Mouse (Mus musculus): ENCODE data around the gene Aldh1l1.

Aldh1l1 gene

GRCm38 (mm10) chr6:90594972-90595371, 108.7 kb downstream of the Aldh1l1 start:
- DNase-seq (ENCODE audit: low spot score), result no peak

DNA sequence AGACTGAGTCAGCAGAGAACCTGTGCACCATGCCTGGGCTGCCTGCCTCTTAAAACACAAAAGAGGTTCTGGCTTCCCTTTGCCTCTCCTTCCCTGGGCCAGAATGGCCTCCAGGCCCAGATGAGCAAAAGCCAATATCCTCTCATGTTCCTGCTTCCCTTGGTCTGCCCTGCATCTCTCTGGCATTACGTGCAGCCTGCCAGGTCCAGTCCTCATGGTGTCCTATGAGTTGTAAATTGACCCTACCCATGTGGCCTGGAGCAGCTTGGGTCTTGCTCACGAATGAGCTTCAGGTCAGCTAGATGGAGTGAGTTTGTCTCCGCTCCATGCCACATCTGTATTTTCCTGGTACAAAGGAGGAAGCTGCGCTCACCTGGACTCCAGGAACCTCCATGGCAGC, 110.8 kb downstream of the Aldh1l1 start:
- DNase-seq (ENCODE audit: low spot score), result no peak

DNA sequence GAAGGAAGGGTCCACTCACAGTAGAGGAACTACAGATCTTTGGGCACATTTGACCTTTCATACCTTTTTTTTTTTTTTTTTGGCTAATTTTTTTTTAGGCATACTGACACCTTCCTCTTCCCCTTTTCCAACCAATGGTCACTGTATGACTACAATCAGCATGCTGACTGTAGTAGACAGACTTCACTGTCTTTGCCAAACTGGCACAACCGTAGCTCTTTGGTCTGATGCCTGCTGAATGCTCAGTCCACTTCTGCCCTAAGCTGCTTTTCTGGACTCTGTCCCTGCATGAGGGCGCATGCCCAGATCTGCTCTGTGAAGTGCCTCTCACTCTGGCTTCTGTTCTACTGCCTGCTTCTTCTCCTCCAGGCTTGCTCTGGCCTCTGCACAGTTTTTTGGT, 111.4 kb downstream of the Aldh1l1 start:
- no peak for DNase-seq (ENCODE audit: low spot score)

- no peak for DNase-seq (ENCODE audit: low spot score)
Measured at GRCm38 (mm10) chr6:90598197-90598596, 112.0 kb downstream of the Aldh1l1 start.

- DNase-seq (ENCODE audit: low spot score), result no peak
Measured at GRCm38 (mm10) chr6:90600351-90600750, 114.1 kb downstream of the Aldh1l1 start.

DNA sequence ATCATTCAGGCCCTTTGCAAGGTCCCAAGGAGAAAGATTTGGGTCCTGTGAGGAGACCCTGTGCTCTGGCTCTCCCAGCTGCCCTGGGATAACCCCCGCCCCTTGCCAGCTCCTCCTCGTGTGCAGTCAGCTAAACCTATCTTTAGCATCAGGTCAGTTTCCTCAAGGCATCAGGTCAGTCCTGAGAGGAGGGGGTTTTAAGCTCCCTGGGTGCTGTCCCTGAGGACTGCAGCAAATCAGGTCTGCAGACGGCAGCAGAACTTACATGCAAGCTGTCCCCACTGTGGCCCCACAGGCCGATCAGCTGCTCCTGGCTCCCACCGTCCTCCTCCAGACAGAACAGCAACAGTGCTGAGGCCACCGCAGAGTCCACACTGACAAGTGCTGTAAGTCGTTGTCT, 115.5 kb downstream of the Aldh1l1 start:
- DNase-seq (ENCODE audit: low spot score), result no peak

GRCm38 (mm10) chr6:90602304-90602703, 116.1 kb downstream of the Aldh1l1 start:
- DNase-seq (ENCODE audit: low spot score), result no peak

DNA sequence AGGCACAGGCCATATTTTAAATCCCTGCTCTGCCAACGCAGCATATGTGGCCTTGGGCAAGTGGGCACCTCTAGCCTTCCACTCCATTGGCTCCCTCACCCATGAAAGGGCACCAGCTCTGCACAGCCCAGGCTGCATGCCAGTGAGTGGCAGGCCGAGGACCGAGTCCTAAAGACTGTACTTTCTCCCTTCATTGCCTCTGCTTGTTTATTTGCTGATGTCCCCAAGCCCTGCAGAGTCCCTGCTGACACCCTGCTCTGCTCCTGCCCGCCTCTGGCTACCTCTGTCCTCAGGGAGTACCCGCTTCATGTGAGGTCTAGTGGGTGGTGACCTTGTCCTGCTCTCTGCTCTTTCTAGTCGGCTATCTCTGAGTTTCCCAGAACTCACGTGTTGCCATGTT, 116.9 kb downstream of the Aldh1l1 start:
- DNase-seq (ENCODE audit: low spot score), result no peak

- no peak for DNase-seq (ENCODE audit: low spot score)
Measured at GRCm38 (mm10) chr6:90604130-90604529, 117.9 kb downstream of the Aldh1l1 start.

- peak; percentile 89 for DNase-seq (ENCODE audit: low spot score)
Measured at GRCm38 (mm10) chr6:90604533-90605297, 118.5 kb downstream of the Aldh1l1 start, which contains the start of gene Slc41a3. TSS of gene Slc41a3 (plus strand) at chr6:90604725.

DNA sequence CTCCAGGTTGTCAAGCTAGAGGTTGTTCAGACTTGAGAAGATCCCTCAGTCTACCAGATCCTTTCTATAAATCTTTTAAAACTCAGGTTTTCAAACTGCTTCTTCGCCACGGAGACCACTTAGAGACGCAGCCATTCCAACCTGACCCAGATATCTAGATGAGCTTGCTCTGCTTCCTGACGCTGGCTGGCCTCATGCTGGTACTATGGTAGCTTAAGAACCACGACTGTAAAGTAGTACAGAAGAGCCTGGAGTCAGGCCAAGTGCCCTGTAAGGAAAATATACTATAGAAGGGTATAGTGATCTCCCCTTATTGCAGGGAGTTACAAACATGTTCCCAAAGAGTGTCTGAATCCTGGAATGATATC, 119.1 kb downstream of the Aldh1l1 start:
- no peak for DNase-seq (ENCODE audit: low spot score)

DNA sequence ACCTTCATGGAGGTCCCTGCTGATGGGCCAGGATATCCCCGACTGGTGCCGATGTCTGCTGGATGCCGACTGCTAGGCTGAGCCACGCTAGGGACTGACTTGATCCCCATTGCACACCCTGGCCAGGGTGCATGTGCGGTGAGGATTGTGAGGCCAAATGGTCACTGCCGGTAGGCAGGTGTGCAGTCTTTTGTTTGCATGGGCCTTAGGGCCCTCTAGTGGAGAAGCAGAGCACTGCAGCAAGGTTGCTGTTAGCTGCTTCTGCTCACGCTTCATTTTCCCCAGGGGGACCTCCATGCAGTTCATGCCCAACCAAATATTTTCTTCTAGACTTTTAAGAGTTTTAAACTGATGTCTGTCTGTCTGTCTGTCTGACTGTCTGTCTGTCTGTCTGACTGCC, 120.3 kb downstream of the Aldh1l1 start:
- no peak for DNase-seq (ENCODE audit: low spot score)

DNA sequence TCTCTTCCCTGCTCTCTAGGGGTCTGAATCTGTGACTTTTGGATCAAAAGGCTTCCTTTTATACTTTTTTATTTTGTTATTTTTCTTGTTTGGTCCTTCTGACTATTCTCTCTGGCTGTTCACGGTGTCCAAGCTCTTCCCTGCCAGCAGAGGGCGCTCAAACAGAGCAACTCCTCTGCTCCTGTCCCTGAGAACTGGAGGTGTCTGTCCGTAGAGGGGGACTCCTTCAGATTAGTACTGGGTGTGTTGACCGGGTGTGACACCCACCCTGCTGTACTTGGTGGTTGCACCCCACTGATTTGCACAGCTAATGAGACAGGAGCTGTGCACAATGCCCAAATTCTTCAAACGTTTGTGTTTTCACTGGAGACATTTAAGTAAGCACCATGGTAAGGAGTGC, 121.0 kb downstream of the Aldh1l1 start:
- no peak for DNase-seq (ENCODE audit: low spot score)

GRCm38 (mm10) chr6:90608186-90608585, 122.0 kb downstream of the Aldh1l1 start:
- peak; percentile 38 for DNase-seq (ENCODE audit: low spot score)

DNA sequence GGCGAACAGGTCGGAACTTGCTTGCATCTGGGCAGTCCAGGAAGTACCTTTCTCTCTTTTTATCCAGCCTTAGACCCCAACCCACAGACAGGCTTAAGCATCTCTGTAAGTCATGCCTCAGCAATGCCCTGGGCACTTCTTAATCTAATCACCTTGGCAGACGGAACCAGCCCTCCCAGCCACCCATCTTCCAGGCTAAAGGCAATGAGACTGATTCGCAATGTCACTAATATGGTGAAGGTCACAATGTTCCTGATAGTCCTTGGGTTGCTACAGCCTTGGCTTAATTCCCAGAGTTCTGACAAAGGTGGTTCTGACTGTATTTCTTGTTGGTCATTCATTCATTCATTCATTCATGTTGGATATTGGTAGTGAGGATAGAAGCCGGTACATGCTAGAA, 124.0 kb downstream of the Aldh1l1 start:
- DNase-seq (ENCODE audit: low spot score), result no peak

DNA sequence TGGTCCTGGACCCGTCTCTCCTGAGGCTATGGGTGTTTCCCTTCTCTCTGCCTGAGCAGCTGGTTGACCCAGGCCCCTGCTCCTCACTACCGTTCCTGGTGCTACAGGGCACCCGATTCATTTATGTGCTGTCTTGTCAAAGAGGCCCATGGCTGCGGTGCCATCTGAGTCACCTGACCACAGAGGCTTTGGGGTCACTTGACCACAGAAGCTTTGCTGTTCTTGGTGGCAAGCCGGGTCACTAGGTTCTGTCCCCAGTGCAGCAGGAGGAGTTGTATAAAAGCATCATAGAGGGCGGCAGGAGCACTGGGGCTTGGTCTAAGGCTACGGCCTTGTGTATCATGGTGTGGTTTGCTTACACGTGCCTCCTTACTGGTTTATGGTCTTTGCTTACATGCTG, 127.0 kb downstream of the Aldh1l1 start:
- no peak for DNase-seq (ENCODE audit: low spot score)

- peak; percentile 44 for DNase-seq (ENCODE audit: low spot score)
Measured at GRCm38 (mm10) chr6:90615362-90615761, 129.1 kb downstream of the Aldh1l1 start.

GRCm38 (mm10) chr6:90615991-90616390, 129.8 kb downstream of the Aldh1l1 start:
- no peak for DNase-seq (ENCODE audit: low spot score)

DNA sequence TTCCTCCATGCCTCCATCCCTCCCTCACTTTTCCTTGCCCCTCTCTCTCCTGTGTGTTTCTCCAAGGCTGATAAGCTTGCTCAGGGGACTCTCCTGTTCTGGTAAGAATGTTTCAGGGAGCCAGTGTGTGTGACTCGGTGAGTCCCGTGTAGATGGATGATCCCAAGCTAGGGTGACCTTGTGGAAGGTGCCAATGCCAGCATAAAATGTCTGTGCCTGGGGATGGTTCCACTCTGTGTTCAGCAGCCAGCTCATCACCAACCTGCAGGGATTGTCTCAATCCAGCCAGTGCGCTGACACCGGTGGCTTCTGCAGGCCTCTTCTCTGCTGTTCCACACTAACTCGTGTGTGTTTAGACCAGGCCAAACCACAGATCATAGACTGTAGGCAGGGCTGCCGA, 130.3 kb downstream of the Aldh1l1 start:
- no peak for DNase-seq (ENCODE audit: low spot score)

DNA sequence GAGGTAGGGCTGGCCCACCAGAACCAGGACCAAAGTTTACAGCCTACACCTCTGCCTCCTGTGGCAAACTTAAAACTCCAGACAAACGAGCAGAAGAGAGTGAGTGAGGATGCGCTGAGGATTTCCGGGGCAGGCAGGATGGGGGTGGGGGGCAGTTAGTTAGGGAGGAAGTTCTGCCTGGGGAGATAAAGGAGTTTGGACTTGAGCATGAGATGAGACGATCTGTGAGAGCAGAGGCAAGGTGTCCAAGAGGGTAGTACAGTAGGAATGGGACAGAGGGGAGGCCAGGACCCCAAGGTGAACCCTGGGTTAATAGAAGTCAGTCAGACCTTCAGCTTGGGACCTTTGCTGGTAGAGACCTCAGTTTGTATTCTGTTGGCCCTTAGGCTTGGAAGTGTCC, 132.0 kb downstream of the Aldh1l1 start:
- no peak for DNase-seq (ENCODE audit: low spot score)

GRCm38 (mm10) chr6:90618821-90619636, 132.8 kb downstream of the Aldh1l1 start:
- peak; percentile 63 for DNase-seq (ENCODE audit: low spot score)

GRCm38 (mm10) chr6:90619936-90620335, 133.7 kb downstream of the Aldh1l1 start:
- no peak for DNase-seq (ENCODE audit: low spot score)

GRCm38 (mm10) chr6:90620791-90621583, 134.8 kb downstream of the Aldh1l1 start:
- no peak for DNase-seq (ENCODE audit: low spot score)
